Mouse (Mus musculus) bone marrow macrophage, adult 2 months (primary cell): ENCODE measurements around the gene Plekhs1.

Source experiments
- CTCF ChIP-seq: IDR thresholded peaks from 2 replicates; pipeline ENCODE4 v1.5.1; 2012; ENCODE audit warnings: low read depth, mild to moderate bottlenecking, low read length, moderate library complexity
- POLR2A ChIP-seq: IDR thresholded peaks from 2 replicates; pipeline ENCODE4 v1.6.1; 2012; ENCODE audit warnings: mild to moderate bottlenecking, low read depth, low read length, borderline replicate concordance

- TF ChIP-seq CTCF = no peak
- TF ChIP-seq POLR2A = no peak
Observed at GRCm38 (mm10) chr19:56461522-56462101, at the start of gene Plekhs1.
